Mouse (Mus musculus) hindbrain, embryonic 10.5 days (tissue): ENCODE measurements at regions not wholly inside any gene's neighbourhood (a gene's known extent, or its start where the extent isn't known, plus 50 kb on each side); places are given as distances from the start of the nearest gene placed in this dataset.

Source experiments
- DNase-seq: peaks from one replicate; pipeline ENCODE4 v3.0.0-alpha.2; 2017; ENCODE audit warnings: low spot score
- H3K27ac ChIP-seq: fragments of 300-500 bp; sonication (generic); 2 replicates; pipeline ENCODE4 v1.5.1; 2016; ENCODE audit warnings: mild to moderate bottlenecking, moderate library complexity
- H3K27me3 ChIP-seq: fragments of 300-500 bp; sonication (generic); 2 replicates; pipeline ENCODE4 v1.6.1; 2016; ENCODE audit warnings: mild to moderate bottlenecking; ENCODE audit not compliant: poor library complexity, insufficient read depth, severe bottlenecking
- H3K36me3 ChIP-seq: fragments of 300-500 bp; sonication (generic); 2 replicates; pipeline ENCODE4 v1.6.1; 2016; ENCODE audit warnings: mild to moderate bottlenecking, moderate library complexity
- H3K4me1 ChIP-seq: fragments of 300-500 bp; sonication (generic); replicated peaks from 2 replicates; pipeline ENCODE4 v1.6.1; 2016; ENCODE audit warnings: mild to moderate bottlenecking
- H3K4me3 ChIP-seq: fragments of 300-500 bp; sonication (generic); 2 replicates; pipeline ENCODE4 v1.5.1; 2016; ENCODE audit warnings: mild to moderate bottlenecking, moderate library complexity
- H3K9me3 ChIP-seq: fragments of 300-500 bp; sonication (generic); 2 replicates; pipeline ENCODE4 v1.6.1; 2016; ENCODE audit warnings: mild to moderate bottlenecking, moderate library complexity
- WGBS: fragments of 180-500 bp; shearing (Covaris S2); methylation state at CpG from one replicate; pipeline ENCODE4 v1.1.7; 2016; 5-methylcytosine and 5-hydroxymethylcytosine counted together

- H3K4me3 ChIP-seq, result no peak overlapping the region
- H3K9me3 ChIP-seq, result no peaks in the 10 kb centered on the region
- H3K4me1 ChIP-seq, result no peaks in the 10 kb centered on the region
- H3K27me3 ChIP-seq, result no peaks in the 10 kb centered on the region
- peak; percentile 32 for DNase-seq
- H3K27ac ChIP-seq, result no peak overlapping the region
- 69% methylated on average over 9 of the region's 9 CpGs for WGBS
- no peaks in the 10 kb centered on the region for H3K36me3 ChIP-seq
These were observed 100.6 kb upstream of the Cxcl12 start for GRCm38 (mm10) chr6:117067541-117068305.

GRCm38 (mm10) chr6:117071311-117071710 lies 97.0 kb upstream of the Cxcl12 start:
- Histone ChIP-seq H3K9me3 (no peaks in the 10 kb centered on the region), H3K4me3 (no peak overlapping the region), H3K27me3 (no peaks in the 10 kb centered on the region), H3K27ac (no peak overlapping the region), H3K36me3 (no peaks in the 10 kb centered on the region), H3K4me1 (no peaks in the 10 kb centered on the region)
- WGBS, result 82% methylated on average over 6 of the region's 6 CpGs
- no peak for DNase-seq

DNA sequence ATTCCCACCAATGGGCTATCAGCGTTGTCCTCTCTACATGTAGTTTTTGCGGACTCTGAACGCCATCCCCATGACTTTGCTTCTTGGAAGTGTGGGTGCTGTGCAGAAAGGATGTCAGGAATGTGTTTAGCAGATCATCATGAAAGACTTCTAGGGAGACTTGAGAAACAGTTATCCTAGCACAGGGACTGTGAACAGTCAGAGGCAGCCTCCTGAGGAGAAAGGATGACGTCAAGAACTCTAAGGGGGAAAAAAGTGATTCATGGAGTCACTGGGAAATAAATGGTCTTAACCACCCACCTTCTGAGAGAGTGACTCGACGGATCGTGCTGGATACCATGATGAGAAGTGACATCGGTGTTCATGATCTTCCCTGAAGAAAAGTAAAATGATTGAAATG lies 96.5 kb upstream of the Cxcl12 start:
- no peaks in the 10 kb centered on the region for H3K4me1 ChIP-seq
- H3K27ac ChIP-seq, result no peak overlapping the region
- H3K36me3 ChIP-seq, result no peaks in the 10 kb centered on the region
- H3K9me3 ChIP-seq, result no peaks in the 10 kb centered on the region
- H3K27me3 ChIP-seq, result no peaks in the 10 kb centered on the region
- no peak for DNase-seq
- WGBS, result 84% methylated on average over 8 of the region's 8 CpGs
- H3K4me3 ChIP-seq, result no peak overlapping the region

DNA sequence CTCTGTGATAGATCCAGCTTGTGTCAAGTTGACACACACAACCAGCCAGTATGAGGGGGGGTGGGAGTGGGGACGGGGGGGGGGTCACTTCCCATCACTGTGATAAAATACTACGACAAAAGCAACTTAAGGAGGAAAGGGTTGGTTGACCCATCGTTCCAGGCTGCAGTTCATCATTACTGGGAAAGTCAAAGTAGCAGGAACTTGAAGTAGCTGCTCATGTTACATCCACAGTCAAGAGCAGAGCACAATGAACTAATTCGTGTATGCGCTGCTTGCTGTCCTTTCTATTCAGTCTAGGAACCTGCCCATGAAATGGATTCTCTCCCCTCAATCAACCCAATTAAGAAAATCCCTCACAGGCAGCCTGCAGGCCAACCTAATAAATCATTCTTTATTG lies 88.8 kb upstream of the Cxcl12 start:
- WGBS, result 67% methylated on average over 5 of the region's 5 CpGs
- 0 out of 2 replicates have a peak, but pooled peaks cover 6% of the 10 kb centered on the region for H3K4me1 ChIP-seq
- no peaks in the 10 kb centered on the region for H3K36me3 ChIP-seq
- no peak for DNase-seq
- H3K9me3 ChIP-seq, result no peaks in the 10 kb centered on the region
- H3K27ac ChIP-seq, result no peak overlapping the region
- H3K4me3 ChIP-seq, result no peak overlapping the region
- H3K27me3 ChIP-seq, result no peaks in the 10 kb centered on the region

GRCm38 (mm10) chr6:117080973-117081372 lies 87.4 kb upstream of the Cxcl12 start:
- WGBS, result 48% methylated on average over 13 of the region's 13 CpGs
- DNase-seq, result peak; percentile 28

GRCm38 (mm10) chr6:117084211-117084610 lies 84.1 kb upstream of the Cxcl12 start:
- H3K4me3 ChIP-seq, result no peak overlapping the region
- no peaks in the 10 kb centered on the region for H3K9me3 ChIP-seq
- H3K4me1 ChIP-seq, result 0 out of 2 replicates have a peak, but pooled peaks cover 6% of the 10 kb centered on the region
- H3K36me3 ChIP-seq, result no peaks in the 10 kb centered on the region
- H3K27ac ChIP-seq, result no peak overlapping the region
- DNase-seq, result no peak
- WGBS, result 59% methylated on average over 6 of the region's 6 CpGs
- no peaks in the 10 kb centered on the region for H3K27me3 ChIP-seq

More at GRCm38 (mm10) chr6:117080973-117081372, 87.4 kb upstream of the Cxcl12 start:
- H3K27me3 ChIP-seq, result no peaks in the 10 kb centered on the region
- H3K9me3 ChIP-seq, result no peaks in the 10 kb centered on the region
- H3K27ac ChIP-seq, result no peak overlapping the region
- no peak overlapping the region for H3K4me3 ChIP-seq
- H3K36me3 ChIP-seq, result no peaks in the 10 kb centered on the region
- H3K4me1 ChIP-seq, result 0 out of 2 replicates have a peak, but pooled peaks cover 6% of the 10 kb centered on the region

- Histone ChIP-seq H3K36me3 (no peaks in the 10 kb centered on the region), H3K9me3 (no peaks in the 10 kb centered on the region), H3K4me3 (no peak overlapping the region), H3K27me3 (no peaks in the 10 kb centered on the region), H3K4me1 (0 out of 2 replicates have a peak, but pooled peaks cover 2% of the 10 kb centered on the region), H3K27ac (no peak overlapping the region)
- 86% methylated on average over 13 of the region's 13 CpGs for WGBS
- DNase-seq, result no peak
These were observed 83.4 kb upstream of the Cxcl12 start for GRCm38 (mm10) chr6:117084833-117085500.

DNA sequence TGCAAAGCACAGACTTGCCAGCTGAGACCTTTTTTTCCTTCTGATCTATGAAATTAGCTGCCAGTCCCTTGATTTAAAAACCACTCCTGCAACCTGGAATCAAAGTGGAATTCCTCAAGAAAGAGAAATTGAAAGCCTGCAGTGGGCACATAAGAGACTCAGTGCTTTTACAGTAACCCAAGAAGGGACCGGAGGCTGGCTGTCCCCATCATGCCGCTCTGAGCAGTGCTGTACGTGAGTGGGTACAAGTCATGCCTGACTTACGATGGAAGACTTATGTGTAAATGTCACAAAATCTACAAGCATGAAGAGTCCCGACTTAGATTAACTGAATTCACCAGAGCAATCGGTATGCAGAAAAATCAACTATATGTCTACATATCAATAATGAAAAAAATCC lies 73.6 kb upstream of the Cxcl12 start:
- no peak overlapping the region for H3K27ac ChIP-seq
- 85% methylated on average over 6 of the region's 6 CpGs for WGBS
- H3K36me3 ChIP-seq, result no peaks in the 10 kb centered on the region
- no peaks in the 10 kb centered on the region for H3K27me3 ChIP-seq
- H3K9me3 ChIP-seq, result no peaks in the 10 kb centered on the region
- no peak overlapping the region for H3K4me3 ChIP-seq
- H3K4me1 ChIP-seq, result no peaks in the 10 kb centered on the region
- DNase-seq, result no peak

- Histone ChIP-seq H3K27ac (no peak overlapping the region), H3K27me3 (no peaks in the 10 kb centered on the region), H3K9me3 (no peaks in the 10 kb centered on the region), H3K36me3 (no peaks in the 10 kb centered on the region), H3K4me3 (no peak overlapping the region), H3K4me1 (peaks cover 3% of the 10 kb centered on the region; the same call in 1 of the 2 replicates)
- 77% methylated on average over 10 of the region's 10 CpGs for WGBS
- no peak for DNase-seq
These were observed 68.5 kb upstream of the Cxcl12 start for GRCm38 (mm10) chr6:117099871-117100270.

DNA sequence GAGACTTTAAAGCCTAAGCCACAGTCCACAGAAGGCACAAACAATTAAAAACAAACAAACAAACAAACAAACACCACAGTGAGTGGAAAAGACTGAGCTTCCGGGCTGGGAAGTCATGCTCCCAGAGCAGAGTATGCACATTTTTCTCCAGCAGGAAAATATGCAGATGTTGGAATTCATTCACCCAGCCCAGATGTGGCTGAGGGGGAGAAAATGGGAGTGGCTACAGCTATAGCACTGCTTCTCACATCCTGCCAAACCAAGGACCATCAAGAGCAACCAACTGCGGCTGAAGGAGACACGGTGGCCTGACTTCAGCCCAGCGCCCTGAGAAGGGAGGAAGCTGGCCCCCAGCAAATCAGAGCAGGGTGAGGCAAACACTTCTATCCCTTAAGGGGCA lies 65.6 kb upstream of the Cxcl12 start:
- no peak overlapping the region for H3K27ac ChIP-seq
- no peaks in the 10 kb centered on the region for H3K27me3 ChIP-seq
- no peaks in the 10 kb centered on the region for H3K9me3 ChIP-seq
- H3K4me3 ChIP-seq, result no peak overlapping the region
- no peaks in the 10 kb centered on the region for H3K36me3 ChIP-seq
- WGBS, result 83% methylated on average over 4 of the region's 4 CpGs
- peaks cover 10% of the 10 kb centered on the region for H3K4me1 ChIP-seq
- no peak for DNase-seq

DNA sequence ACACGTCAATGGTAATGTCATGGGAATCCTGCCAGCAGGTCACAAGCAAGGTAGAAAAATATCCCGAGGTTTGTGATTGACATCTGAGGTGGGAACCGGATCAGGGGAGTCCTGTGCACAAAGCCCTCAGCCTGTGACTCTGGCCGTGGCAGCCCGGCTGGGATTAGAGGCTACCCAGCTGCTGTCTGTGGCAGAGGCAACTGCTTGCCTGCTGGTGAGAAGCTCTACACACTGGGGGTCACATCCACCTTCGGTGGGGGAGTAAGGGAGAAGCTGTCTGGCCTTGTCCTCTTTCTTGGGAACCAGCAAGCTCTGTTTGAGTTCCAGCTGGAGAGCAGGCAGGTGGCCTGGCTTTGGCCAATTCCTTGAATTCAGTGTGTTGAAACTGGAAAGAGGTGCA lies 64.3 kb upstream of the Cxcl12 start:
- no peak for DNase-seq
- H3K27ac ChIP-seq, result no peak overlapping the region
- 81% methylated on average over 6 of the region's 6 CpGs for WGBS
- no peaks in the 10 kb centered on the region for H3K27me3 ChIP-seq
- no peaks in the 10 kb centered on the region for H3K36me3 ChIP-seq
- H3K9me3 ChIP-seq, result no peaks in the 10 kb centered on the region
- H3K4me3 ChIP-seq, result no peak overlapping the region
- peaks cover 10% of the 10 kb centered on the region for H3K4me1 ChIP-seq

- Histone ChIP-seq H3K36me3 (no peaks in the 10 kb centered on the region), H3K9me3 (no peaks in the 10 kb centered on the region), H3K27me3 (no peaks in the 10 kb centered on the region), H3K4me3 (no peak overlapping the region), H3K27ac (no peak overlapping the region), H3K4me1 (peaks cover 10% of the 10 kb centered on the region)
- WGBS, result 90% methylated on average over 2 of the region's 2 CpGs
- no peak for DNase-seq
These were observed 63.9 kb upstream of the Cxcl12 start for GRCm38 (mm10) chr6:117104463-117104862.

DNA sequence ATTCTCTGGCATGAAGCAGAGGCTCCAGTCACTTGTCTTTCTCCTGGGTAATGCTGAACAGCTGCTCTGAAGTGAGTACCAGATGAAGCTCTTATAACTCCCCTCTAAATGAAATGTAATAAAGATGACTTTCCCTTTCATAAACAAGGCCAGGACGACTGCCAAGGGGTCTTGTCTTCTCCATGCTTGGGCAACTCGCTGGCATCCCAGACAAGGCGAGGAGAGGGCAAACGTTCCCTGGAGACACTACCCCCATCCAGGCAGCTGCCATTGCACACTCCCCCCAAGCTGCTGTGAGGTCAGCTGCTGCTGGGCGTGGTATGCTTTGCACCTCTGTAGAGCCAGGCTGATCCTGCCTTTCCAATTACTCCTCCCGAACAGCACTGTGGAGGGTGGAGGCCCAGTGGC lies 63.1 kb upstream of the Cxcl12 start:
- Histone ChIP-seq H3K4me3 (no peak overlapping the region), H3K27me3 (no peaks in the 10 kb centered on the region), H3K27ac (no peak overlapping the region), H3K4me1 (peaks cover 12% of the 10 kb centered on the region), H3K36me3 (no peaks in the 10 kb centered on the region), H3K9me3 (no peaks in the 10 kb centered on the region)
- 45% methylated on average over 6 of the region's 6 CpGs for WGBS
- no peak for DNase-seq
